Mouse (Mus musculus) megakaryocyte, embryonic 14.5 days (primary cell): Measurements from ENCODE around the gene Gm49320. TPM values are rescaled to one million over a fixed set of nuclear protein-coding genes. Genes with fewer than 3 reads are reported as not detected.

ENCODE experiments used
- H3K27me3 ChIP-seq: replicated peaks from 2 replicates; pipeline ENCODE3; 2012; ENCODE audit warnings: inconsistent platforms
- H3K36me3 ChIP-seq: replicated peaks from 2 replicates; pipeline ENCODE3; 2012; ENCODE audit warnings: low read length, inconsistent platforms, mixed read lengths
- H3K4me1 ChIP-seq: 2 replicates; pipeline ENCODE4 v1.6.1; 2012; ENCODE audit warnings: inconsistent platforms
- H3K4me3 ChIP-seq: replicated peaks from 2 replicates; pipeline ENCODE3; 2012; ENCODE audit warnings: moderate library complexity, mild to moderate bottlenecking, inconsistent platforms
- H3K9me3 ChIP-seq: 2 replicates; pipeline ENCODE4 v1.6.1; 2012; ENCODE audit warnings: inconsistent platforms
- FLI1 ChIP-seq: IDR thresholded peaks from 2 replicates; pipeline ENCODE4 v1.6.1; 2012; ENCODE audit warnings: low read length, inconsistent platforms, mixed read lengths
- GATA1 ChIP-seq: IDR thresholded peaks from 3 replicates; pipeline ENCODE4 v1.6.1; 2012; ENCODE audit warnings: mixed read lengths, low read length, inconsistent platforms, borderline replicate concordance
- polyA plus RNA-seq: library from polyadenylated mRNA; stranded (reverse); fragments of >175 nt; gene quantifications from 2 replicates; pipeline ENCODE4 v1.2.3, GENCODE M21; 2012; ENCODE audit warnings: low replicate concordance; ENCODE audit not compliant: insufficient read depth

Gm49320 gene
- polyA plus RNA-seq, 1 experiment = not detected

DNA sequence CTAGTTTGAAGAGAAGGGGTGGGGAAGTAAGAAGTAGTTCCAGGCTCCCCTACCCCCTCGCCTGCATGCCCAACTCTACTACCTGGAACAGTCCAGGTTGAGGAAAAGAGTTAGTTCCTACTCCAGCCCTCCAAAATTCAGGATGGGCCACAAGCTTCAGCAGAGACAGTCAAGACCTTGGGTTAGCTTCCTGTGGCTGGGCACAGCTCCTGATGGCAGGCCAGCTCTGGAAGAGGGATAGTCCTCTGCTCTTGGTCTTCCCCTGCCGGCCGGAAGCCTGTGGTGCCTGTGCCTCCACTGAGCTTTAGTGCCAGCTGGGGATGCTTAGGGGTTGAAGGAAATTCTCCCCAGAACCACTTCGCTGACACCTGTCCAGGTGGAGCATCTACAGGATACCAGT is 12.3 kb upstream of the Gm49320 start:
- no peak for TF ChIP-seq GATA1
- peak overlapping the region; percentile 10 for H3K4me3 ChIP-seq
- peaks cover 40% of the 10 kb centered on the region for H3K4me1 ChIP-seq
- H3K27me3 ChIP-seq = peaks cover 56% of the 10 kb centered on the region
- no peaks in the 10 kb centered on the region for H3K36me3 ChIP-seq
- no peaks in the 10 kb centered on the region for H3K9me3 ChIP-seq

GRCm38 (mm10) chr8:4226739-4227347 is 11.8 kb upstream of the Gm49320 start, which contains the start of gene Lrrc8e:
Gene Lrrc8e, plus strand, starts transcription at chr8:4226827.
- Histone ChIP-seq H3K4me3 (peak within 1 kb of the TSS; percentile 23), H3K4me1 (peaks cover 40% of the 10 kb centered on the region), H3K36me3 (no peaks in the 10 kb centered on the region), H3K9me3 (no peaks in the 10 kb centered on the region), H3K27me3 (peaks cover 61% of the 10 kb centered on the region)
- TF ChIP-seq GATA1 (no peak), FLI1 (no peak)

DNA sequence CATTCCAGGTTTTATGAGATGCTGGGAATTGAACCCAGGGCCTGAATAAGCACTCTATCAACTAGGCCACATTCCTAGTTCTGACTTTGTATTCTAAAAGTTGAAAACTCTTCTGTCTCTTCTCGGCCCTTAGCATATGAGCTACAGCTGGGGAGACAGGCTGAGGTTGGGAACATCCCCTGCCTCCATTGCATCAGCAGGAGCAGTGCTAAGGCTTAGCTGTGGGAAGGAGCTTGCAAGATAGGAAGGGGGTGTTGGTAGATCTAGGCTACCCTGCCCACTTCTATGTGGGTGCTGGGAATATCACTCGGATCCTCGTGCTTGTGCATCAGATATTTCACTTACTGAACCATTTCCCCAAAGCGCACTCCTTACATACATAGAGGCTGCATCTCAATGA is 10.7 kb upstream of the Gm49320 start:
- TF ChIP-seq FLI1 (no peak), GATA1 (no peak)
- no peaks in the 10 kb centered on the region for H3K9me3 ChIP-seq
- H3K4me3 ChIP-seq = no peak overlapping the region
- peaks cover 64% of the 10 kb centered on the region for H3K27me3 ChIP-seq
- H3K36me3 ChIP-seq = no peaks in the 10 kb centered on the region
- peaks cover 34% of the 10 kb centered on the region for H3K4me1 ChIP-seq

DNA sequence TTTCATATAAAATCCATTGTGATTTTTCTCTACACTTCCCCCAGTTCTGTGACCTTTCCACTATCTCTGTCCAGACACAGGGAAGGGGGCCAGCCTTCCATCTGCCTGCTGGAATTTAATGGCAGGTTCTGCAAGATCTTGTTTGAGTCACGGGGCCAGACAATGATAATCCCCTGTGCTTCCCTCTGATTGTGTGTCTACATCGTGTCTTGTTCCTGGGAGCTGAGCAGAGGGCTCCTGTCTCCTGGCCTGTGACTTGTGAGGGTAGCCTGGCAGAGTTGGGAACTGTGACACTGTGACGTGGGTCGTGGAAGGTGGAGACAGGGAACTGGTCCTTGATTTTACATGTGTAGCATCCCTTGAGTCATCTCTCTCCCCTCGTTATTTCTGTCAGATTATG is 8.9 kb upstream of the Gm49320 start:
- Histone ChIP-seq H3K4me1 (peaks cover 30% of the 10 kb centered on the region), H3K27me3 (peaks cover 60% of the 10 kb centered on the region), H3K4me3 (no peak overlapping the region), H3K9me3 (no peaks in the 10 kb centered on the region), H3K36me3 (no peaks in the 10 kb centered on the region)
- TF ChIP-seq GATA1 (no peak), FLI1 (no peak)

DNA sequence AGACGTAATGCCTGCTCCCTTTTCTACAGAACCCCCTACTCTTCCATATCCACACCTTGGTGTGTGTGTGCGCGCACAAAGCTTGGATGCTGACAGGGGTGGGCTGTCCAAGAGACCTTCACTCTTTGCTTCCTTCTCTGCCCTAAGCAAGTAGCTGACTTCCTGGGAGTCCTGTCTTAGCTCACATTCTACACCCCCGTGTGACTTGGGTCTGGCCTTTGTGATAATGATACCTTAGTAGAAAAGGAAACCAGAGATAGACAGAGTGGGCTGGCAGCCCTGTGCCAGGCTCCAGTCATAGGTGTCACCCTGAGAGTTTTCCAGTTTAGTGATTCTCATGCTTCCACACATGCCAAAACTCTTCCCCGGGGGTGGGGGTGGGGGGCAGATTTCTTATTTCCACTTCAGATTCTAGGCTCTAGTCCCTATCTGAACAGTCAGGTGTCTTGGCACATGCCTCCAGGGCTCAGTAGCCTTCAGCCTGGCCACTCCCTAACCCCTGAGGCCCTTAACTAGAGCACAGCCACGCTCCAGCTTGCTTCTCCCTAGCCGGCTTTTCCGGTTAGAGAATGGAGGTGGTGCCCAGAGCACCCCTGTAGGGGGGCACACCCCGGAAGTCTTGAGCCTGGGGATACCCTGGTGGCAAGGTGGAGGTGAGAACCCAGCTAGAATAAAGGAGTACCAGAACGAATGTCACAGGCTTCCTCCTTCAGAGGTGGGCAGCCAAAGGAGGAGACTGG is 7.9 kb upstream of the Gm49320 start:
- Histone ChIP-seq H3K9me3 (no peaks in the 10 kb centered on the region), H3K27me3 (peaks cover 66% of the 10 kb centered on the region), H3K4me1 (peaks cover 30% of the 10 kb centered on the region), H3K36me3 (no peaks in the 10 kb centered on the region), H3K4me3 (no peak overlapping the region)
- no peak for TF ChIP-seq FLI1
- TF ChIP-seq GATA1 = no peak

DNA sequence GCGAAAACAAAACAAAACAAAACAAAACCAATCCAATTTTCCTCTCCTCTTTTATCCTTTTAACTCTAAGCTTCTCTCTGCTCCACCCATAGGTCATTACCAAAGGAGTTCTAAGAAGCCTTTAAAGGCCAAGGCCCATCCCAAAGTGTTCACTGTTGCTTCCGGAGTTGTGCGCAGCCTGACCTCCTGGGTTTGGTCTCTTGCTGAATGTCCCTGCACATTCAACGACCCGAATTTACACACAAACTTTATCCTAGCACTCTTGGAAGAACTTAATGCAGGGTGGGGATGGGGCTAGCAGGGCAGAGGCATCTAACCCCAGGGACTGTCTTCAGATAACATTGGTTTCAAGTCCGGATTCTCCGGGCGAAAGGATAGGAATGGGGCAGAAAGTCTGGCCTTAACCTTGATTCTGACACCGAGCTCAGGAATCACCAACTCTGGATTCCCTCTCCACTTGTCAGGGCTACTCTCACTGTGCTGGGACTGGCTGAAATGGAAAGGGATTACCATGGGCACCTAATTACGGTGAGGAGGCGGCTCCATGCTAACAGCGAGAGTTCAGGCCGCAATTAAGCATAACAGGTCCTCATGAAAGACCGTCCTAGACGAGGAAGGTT is 741 bp upstream of the Gm49320 start:
- no peaks in the 10 kb centered on the region for H3K9me3 ChIP-seq
- TF ChIP-seq FLI1 (no peak), GATA1 (no peak)
- peaks cover 33% of the 10 kb centered on the region for H3K36me3 ChIP-seq
- peaks cover 51% of the 10 kb centered on the region for H3K4me1 ChIP-seq
- H3K4me3 ChIP-seq = peak overlapping the region; percentile 96
- H3K27me3 ChIP-seq = peaks cover 18% of the 10 kb centered on the region

GRCm38 (mm10) chr8:4239193-4239890 is 677 bp downstream of the Gm49320 start:
- peaks cover 47% of the 10 kb centered on the region for H3K36me3 ChIP-seq
- peaks cover 51% of the 10 kb centered on the region for H3K4me1 ChIP-seq
- peak overlapping the region; percentile 96 for H3K4me3 ChIP-seq
- H3K9me3 ChIP-seq = no peaks in the 10 kb centered on the region
- peaks cover 13% of the 10 kb centered on the region for H3K27me3 ChIP-seq
- TF ChIP-seq GATA1 = no peak
- no peak for TF ChIP-seq FLI1

- Histone ChIP-seq H3K27me3 (no peaks in the 10 kb centered on the region), H3K4me3 (no peak overlapping the region), H3K36me3 (peaks cover 100% of the 10 kb centered on the region), H3K4me1 (peaks cover 30% of the 10 kb centered on the region), H3K9me3 (no peaks in the 10 kb centered on the region)
- TF ChIP-seq FLI1 (no peak), GATA1 (no peak)
Observed at GRCm38 (mm10) chr8:4245061-4245460, 6.4 kb downstream of the Gm49320 start.

DNA sequence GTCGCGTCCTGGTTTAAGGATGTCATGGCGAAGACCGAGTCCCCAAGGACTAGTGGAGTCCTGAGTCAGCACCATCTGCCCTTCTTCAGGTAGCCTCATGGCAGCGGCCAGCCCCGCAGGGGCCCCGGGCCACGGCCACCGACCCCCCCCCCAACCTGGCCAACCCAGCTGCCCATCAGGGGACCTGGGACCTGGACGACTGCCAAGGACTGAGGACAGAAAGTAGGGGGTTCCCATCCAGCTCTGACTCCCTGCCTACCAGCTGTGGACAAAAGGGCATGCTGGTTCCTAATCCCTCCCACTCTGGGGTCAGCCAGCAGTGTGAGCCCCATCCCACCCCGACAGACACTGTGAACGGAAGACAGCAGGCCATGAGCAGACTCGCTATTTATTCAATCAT is 7.1 kb downstream of the Gm49320 start:
- no peak for TF ChIP-seq FLI1
- no peak for TF ChIP-seq GATA1
- Histone ChIP-seq H3K27me3 (no peaks in the 10 kb centered on the region), H3K9me3 (no peaks in the 10 kb centered on the region), H3K4me3 (no peak overlapping the region), H3K4me1 (peaks cover 30% of the 10 kb centered on the region), H3K36me3 (peaks cover 98% of the 10 kb centered on the region)
